Mouse (Mus musculus): Measurements from ENCODE around the gene Tbc1d20.

- TF ChIP-seq CTCF (IDR thresholded peaks at IDR 0.05; ENCODE audit: extremely low read depth, insufficient read depth, low read length) (no peak), POLR2A (IDR thresholded peaks at IDR 0.05; ENCODE audit: extremely low read depth, insufficient read depth, low read length) (no peak)
These were observed 11.9 kb downstream of the Tbc1d20 start for GRCm38 (mm10) chr2:152305480-152305879.
